Mouse (Mus musculus) embryonic facial prominence, embryonic 14.5 days (tissue): ENCODE results near the gene Tmem184c. TPM values are rescaled to one million over a fixed set of nuclear protein-coding genes. Genes with fewer than 3 reads are reported as not detected.

Experiments used
- ATAC-seq: fragments of 200-750 bp; cut with Nextera tagmentation; 2 replicates; pipeline ENCODE4 v1.8.0; 2017; ENCODE audit warnings: low read depth, moderate number of reproducible peaks, moderate TSS enrichment
- DNase-seq: peaks from one replicate; pipeline ENCODE4 v3.0.0-alpha.2; 2015; ENCODE audit warnings: low spot score
- H3K27ac ChIP-seq: fragments of 300-500 bp; sonication (generic); replicated peaks from 2 replicates; pipeline ENCODE4 v1.5.1; 2014; ENCODE audit warnings: low read depth, mild to moderate bottlenecking, low read length, moderate library complexity
- H3K27me3 ChIP-seq: fragments of 300-500 bp; sonication (generic); replicated peaks from 2 replicates; pipeline ENCODE4 v1.6.1; 2014; ENCODE audit warnings: low read length; ENCODE audit not compliant: control insufficient read depth, insufficient read depth
- H3K36me3 ChIP-seq: fragments of 300-500 bp; sonication (generic); 2 replicates; pipeline ENCODE4 v1.6.1; 2014; ENCODE audit warnings: low read length, mixed read lengths; ENCODE audit not compliant: control insufficient read depth, insufficient read depth
- H3K4me1 ChIP-seq: fragments of 300-500 bp; sonication (generic); 2 replicates; pipeline ENCODE4 v1.6.1; 2014; ENCODE audit warnings: antibody characterized with exemption, low read length; ENCODE audit not compliant: control insufficient read depth, insufficient read depth
- H3K4me2 ChIP-seq: fragments of 300-500 bp; sonication (generic); 2 replicates; pipeline ENCODE4 v1.6.1; 2014; ENCODE audit warnings: low read depth, mild to moderate bottlenecking, low read length, moderate library complexity, mixed read lengths
- H3K4me3 ChIP-seq: fragments of 300-500 bp; sonication (generic); 2 replicates; pipeline ENCODE4 v1.5.1; 2014; ENCODE audit warnings: low read depth, mild to moderate bottlenecking, low read length
- H3K9ac ChIP-seq: fragments of 300-500 bp; sonication (generic); 2 replicates; pipeline ENCODE4 v1.6.1; 2014; ENCODE audit warnings: low read depth, mild to moderate bottlenecking, low read length, moderate library complexity, mixed read lengths
- H3K9me3 ChIP-seq: fragments of 300-500 bp; sonication (generic); 2 replicates; pipeline ENCODE4 v1.6.1; 2016; ENCODE audit warnings: low read length; ENCODE audit not compliant: control insufficient read depth
- WGBS: fragments of 180-500 bp; shearing (Covaris S2); extraction: QIAGEN DNeasy Blood & Tissue Kit; methylation state at CpG from one replicate; pipeline ENCODE4 v1.1.7; 2014; 5-methylcytosine and 5-hydroxymethylcytosine counted together
- polyA plus RNA-seq: library from polyadenylated mRNA; unstranded; fragments of >200 nt; fragmentation: Nextera tagmentation; extraction: Ambion mirVana; gene quantifications from 2 replicates; pipeline ENCODE4 v1.2.1, GENCODE M21; 2014

The Tmem184c gene
- 33.2 and 35.2 TPM in 2 replicates for polyA plus RNA-seq

DNA sequence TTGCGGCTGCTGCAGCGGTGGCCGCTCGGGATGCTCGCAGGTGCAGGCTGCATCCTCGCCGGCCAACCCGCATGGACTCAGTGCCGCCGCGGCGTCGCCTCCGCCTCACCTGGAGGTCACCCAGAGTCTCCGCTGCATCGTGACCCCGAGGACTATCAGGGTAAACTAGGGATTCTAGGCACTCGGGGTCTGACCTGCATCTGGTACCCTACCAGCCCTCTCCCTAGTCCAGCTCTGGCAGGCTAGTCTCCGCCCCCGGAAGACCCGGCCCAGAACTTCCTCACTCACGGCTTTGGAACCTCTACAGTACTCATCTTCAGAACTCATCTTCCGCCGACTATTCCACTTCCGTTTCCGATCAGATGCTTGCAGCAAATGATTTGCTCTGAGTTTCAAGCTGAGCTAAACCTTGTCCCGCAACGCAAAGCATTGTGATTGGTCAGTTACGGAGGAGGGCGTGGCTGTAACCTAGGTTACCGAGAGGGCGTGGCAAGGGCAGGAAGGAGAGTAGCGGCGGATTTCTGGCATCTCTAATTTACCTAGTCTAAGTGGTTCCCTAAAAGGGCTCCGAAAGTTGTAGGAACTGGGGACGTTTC is at the start of gene Tmem184c:
Gene Tmem184c (minus strand): TSS at position 325 of the 596 bp plus-strand sequence.
- no peaks in the 10 kb centered on the region for H3K27me3 ChIP-seq
- DNase-seq (peak; percentile 98), ATAC-seq (peak; percentile 98)
- peak within 1 kb of the TSS; percentile 70 for H3K9ac ChIP-seq
- H3K9me3 ChIP-seq, result 0 out of 2 replicates have a peak, but pooled peaks cover 3% of the 10 kb centered on the region
- peak within 1 kb of the TSS; percentile 74 for H3K4me3 ChIP-seq
- H3K36me3 ChIP-seq, result no peaks in the 10 kb centered on the region
- H3K27ac ChIP-seq, result peak within 1 kb of the TSS; percentile 42; the same call in 1 of the 2 replicates
- H3K4me1 ChIP-seq, result peaks cover 8% of the 10 kb centered on the region
- under 1% methylated on average over 36 of the region's 36 CpGs for WGBS
- peak within 1 kb of the TSS; percentile 60 for H3K4me2 ChIP-seq

DNA sequence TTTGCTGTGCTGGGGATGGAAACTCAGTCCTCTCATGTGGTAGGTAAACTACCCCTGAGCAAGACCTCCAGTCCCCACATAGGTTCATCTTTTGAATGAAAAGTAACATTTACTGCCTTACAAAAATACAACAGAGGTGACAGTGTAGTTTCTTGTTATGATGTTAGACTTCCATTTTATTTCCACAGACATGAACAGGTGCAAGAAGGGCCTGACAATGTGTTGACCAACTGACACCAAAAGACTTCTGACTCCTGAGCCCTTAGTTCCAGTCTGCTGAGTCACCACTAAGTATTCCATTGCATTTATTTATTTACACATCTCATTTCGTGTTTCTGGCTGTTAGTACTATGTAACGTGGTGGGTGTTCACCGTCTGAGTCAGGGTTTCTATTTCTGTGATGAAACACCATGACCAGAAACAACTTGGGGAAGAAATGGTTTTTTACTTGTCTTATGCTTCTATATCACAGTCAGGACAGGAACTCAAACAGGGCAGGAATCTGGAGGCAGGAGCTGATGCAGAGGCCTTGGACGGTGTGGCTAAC is 49.1 kb upstream of the Tmem184c start:
- ATAC-seq (no peak), DNase-seq (no peak)
- Histone ChIP-seq H3K4me3 (no peak overlapping the region), H3K36me3 (peaks cover 12% of the 10 kb centered on the region), H3K27ac (no peak overlapping the region), H3K9me3 (no peaks in the 10 kb centered on the region), H3K27me3 (no peaks in the 10 kb centered on the region), H3K4me2 (no peak overlapping the region), H3K9ac (no peak overlapping the region), H3K4me1 (no peaks in the 10 kb centered on the region)
- 59% methylated on average over 4 of the region's 4 CpGs for WGBS

DNA sequence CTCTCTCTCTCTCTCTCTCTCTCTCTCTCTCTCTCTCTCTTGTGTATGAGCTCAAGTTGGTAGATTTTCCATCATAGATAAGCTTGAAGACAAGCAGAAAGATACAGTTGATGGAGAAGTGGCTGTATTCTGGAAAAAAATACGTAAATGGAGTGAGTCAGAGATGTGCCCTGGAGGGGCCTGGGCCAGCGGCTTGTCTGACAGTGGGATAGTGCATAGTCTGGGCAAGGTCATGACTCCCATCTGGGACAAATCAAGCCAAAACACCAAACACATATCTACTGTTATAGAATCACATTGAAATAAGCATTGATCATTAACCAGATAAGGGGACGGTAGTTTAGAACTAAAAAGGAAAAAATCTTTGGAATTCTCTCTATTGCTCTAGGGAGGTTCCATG is 47.9 kb upstream of the Tmem184c start:
- H3K27me3 ChIP-seq, result no peaks in the 10 kb centered on the region
- DNase-seq, result no peak

DNA sequence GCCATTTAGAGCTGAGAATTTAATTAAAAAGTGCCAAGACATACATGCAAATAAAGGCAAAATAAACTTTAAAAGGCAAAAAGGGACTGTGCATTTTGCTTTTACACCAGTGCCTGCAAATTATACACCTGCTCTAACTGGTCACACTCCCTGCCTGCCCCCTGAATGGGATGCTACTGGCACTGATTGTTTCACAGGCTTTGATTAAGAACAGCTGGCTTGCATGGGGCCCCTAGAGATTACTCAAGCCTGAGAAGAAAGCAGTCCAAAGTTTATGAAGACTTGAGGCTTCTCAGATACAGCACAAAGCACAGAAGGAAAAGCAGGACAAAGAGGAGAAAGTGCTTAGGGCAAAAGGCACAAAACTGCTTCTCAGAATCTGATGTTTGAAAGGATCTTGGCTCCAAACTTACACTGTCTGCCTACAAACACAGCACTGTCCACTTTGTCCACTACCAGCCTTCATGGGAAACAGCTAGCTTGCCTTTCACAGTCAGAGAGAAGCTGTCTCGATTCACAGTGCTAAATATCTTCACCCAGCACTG is 40.2 kb upstream of the Tmem184c start:
- ATAC-seq (no peak), DNase-seq (no peak)
- H3K9ac ChIP-seq, result no peak overlapping the region
- H3K36me3 ChIP-seq, result no peaks in the 10 kb centered on the region
- no peaks in the 10 kb centered on the region for H3K9me3 ChIP-seq
- no peaks in the 10 kb centered on the region for H3K4me1 ChIP-seq
- no peak overlapping the region for H3K27ac ChIP-seq
- whole genome bisulfite sequencing, result 31% methylated on average over 1 of the region's 1 CpGs
- no peaks in the 10 kb centered on the region for H3K27me3 ChIP-seq
- H3K4me3 ChIP-seq, result no peak overlapping the region
- H3K4me2 ChIP-seq, result no peak overlapping the region

More for the DNA sequence above, 47.9 kb upstream of the Tmem184c start:
- Histone ChIP-seq H3K4me3 (no peak overlapping the region), H3K4me2 (no peak overlapping the region), H3K27ac (no peak overlapping the region), H3K36me3 (no peaks in the 10 kb centered on the region), H3K9ac (no peak overlapping the region), H3K4me1 (no peaks in the 10 kb centered on the region), H3K9me3 (no peaks in the 10 kb centered on the region)
- no peak for ATAC-seq
- 33% methylated on average over 3 of the region's 3 CpGs for WGBS

DNA sequence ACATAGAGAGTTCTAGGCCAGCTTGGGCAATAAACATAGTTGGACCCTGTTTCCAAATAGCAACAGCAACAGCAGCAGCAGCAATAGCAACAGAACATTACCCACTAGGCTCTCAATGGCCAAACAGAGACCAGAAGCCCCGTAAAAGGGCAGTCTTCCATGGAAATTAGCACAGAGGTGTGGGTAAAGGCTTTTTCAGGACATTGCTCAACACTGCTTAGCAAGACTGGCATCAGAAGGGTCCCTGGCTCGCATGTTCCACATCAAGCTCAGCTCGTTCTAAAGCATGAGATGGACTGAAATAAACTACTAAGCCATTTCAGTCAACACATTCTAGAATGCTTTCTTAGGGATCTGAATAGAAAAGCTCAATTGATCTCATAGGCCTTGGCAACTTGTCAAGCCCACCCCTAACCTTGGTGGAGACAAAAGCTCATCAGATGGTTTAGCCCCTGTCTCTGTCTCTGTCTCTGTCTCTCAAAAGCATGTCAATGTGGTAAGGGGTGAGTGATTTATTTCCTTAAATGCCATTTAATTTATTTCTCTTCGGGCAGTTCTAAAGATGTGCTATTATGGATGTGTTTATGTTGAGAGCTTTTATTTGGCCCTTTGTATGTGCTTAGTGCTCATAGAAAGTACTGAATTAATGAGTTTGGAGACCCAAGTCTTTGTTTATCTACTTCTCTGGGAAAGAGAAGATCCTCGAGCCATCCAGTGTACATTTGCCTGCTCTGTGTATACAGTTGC is 29.8 kb upstream of the Tmem184c start:
- Histone ChIP-seq H3K4me2 (no peak overlapping the region), H3K4me1 (no peaks in the 10 kb centered on the region), H3K9me3 (no peaks in the 10 kb centered on the region), H3K27ac (no peak overlapping the region), H3K4me3 (no peak overlapping the region), H3K27me3 (no peaks in the 10 kb centered on the region), H3K9ac (no peak overlapping the region), H3K36me3 (no peaks in the 10 kb centered on the region)
- DNase-seq, result no peak
- ATAC-seq, result no peak
- WGBS, result 76% methylated on average over 5 of the region's 5 CpGs

DNA sequence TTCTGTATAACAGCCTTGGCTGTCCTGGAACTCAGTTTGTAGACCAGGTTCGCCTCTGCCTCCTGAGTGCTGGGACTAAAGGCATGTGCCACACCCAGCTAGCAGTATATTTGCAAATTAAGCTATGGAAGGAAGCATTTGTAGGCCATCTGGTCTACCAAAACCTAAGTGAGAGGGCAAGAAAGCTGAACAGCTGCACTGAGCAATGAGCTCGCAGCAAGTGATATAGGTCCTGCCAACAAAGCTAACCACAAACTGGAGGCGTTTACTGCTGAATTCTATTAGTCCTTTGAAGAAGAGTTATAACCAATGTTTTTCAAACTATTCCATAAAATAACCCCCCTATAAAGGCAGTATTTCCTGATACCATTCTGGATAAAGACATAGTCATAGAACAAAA is 27.1 kb upstream of the Tmem184c start:
- Histone ChIP-seq H3K27ac (no peak overlapping the region), H3K36me3 (no peaks in the 10 kb centered on the region), H3K4me2 (no peak overlapping the region), H3K4me3 (no peak overlapping the region), H3K9ac (no peak overlapping the region), H3K27me3 (no peaks in the 10 kb centered on the region), H3K4me1 (peaks cover 9% of the 10 kb centered on the region; the same call in 1 of the 2 replicates), H3K9me3 (no peaks in the 10 kb centered on the region)
- ATAC-seq, result no peak
- peak; percentile 50 for DNase-seq
- WGBS, result 62% methylated on average over 3 of the region's 3 CpGs

DNA sequence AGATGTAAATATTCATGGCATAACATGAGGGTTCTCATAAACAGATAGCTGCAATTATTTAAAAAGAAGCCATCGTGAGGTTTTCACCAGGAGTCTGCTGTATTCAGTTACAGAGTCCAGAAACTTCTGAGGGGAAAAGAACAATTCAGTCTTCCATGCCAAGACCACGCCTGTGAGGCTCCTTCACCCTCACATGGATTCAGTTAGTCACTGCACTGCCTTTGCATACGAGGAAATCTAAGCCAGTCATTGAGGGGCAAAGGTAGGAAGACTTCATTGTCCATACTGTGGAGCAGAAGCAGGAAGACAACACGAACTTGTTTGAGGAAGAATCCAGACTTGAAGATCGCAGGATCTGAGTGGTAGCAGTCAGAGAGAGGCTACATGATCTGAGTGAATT is 23.5 kb upstream of the Tmem184c start:
- Histone ChIP-seq H3K27me3 (no peaks in the 10 kb centered on the region), H3K36me3 (no peaks in the 10 kb centered on the region), H3K4me2 (no peak overlapping the region), H3K4me3 (no peak overlapping the region), H3K9ac (no peak overlapping the region), H3K9me3 (no peaks in the 10 kb centered on the region), H3K4me1 (peaks cover 13% of the 10 kb centered on the region; the same call in 1 of the 2 replicates), H3K27ac (no peak overlapping the region)
- WGBS, result 40% methylated on average over 5 of the region's 5 CpGs
- ATAC-seq (no peak), DNase-seq (peak; percentile 52)

DNA sequence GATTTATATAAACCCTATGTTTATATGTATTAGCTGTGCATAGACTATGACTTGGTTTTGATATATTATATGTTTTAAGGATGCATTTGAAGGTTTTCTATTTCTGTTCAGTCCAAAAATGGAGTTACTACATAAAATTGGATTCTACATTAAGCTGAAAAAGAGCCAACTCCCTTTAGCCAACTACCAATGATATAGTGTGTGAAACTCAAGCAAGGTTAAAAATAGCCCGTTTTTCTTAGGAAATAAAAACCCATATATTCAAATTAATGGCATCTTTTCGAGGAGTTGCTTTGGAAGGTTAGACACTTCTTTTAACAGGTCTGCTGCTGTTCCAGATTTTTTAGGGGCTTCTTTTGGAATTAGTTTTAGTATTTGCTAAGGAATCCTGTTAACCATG is 22.7 kb upstream of the Tmem184c start:
- H3K4me1 ChIP-seq, result peaks cover 13% of the 10 kb centered on the region; the same call in 1 of the 2 replicates
- DNase-seq (peak; percentile 35), ATAC-seq (no peak)
- H3K36me3 ChIP-seq, result no peaks in the 10 kb centered on the region
- no peak overlapping the region for H3K4me2 ChIP-seq
- 55% methylated on average over 2 of the region's 2 CpGs for WGBS
- no peak overlapping the region for H3K27ac ChIP-seq
- H3K4me3 ChIP-seq, result no peak overlapping the region
- no peak overlapping the region for H3K9ac ChIP-seq
- no peaks in the 10 kb centered on the region for H3K27me3 ChIP-seq
- no peaks in the 10 kb centered on the region for H3K9me3 ChIP-seq
